Mouse (Mus musculus) cerebellum, adult 9-11 months (tissue): ENCODE measurements around the gene Vmn1r163.
"Not testable (repeated sequence)": the region's sequence is repeated elsewhere in the genome, so short reads cannot be mapped to it uniquely, and the experiment has no call there.

Experiments
- DNase-seq: peaks from one replicate; pipeline ENCODE4 v3.0.0; 2022

Vmn1r163 gene

DNA sequence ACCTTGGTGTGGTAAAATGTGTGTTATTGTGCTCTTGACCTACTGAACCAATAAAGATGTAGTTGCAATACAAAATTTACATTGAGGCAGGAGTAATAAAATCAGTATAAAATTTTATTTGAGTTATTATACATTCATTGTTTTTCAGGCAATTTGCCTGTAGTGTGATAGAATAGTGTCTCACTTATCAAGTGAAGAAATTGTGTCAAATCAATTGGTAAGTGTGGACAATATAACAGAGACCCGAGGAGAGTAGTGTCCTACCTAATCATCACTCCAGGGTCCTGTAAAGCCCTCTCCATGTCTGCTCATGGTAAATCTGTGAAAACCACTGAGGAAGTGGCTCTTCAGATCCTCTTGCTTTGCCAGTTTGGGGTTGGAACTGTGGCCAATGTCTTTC, at the start of gene Vmn1r163:
TSS of gene Vmn1r163 (plus strand) at position 301 of the 400 bp plus-strand sequence.
- not testable (repeated sequence) for DNase-seq

DNA sequence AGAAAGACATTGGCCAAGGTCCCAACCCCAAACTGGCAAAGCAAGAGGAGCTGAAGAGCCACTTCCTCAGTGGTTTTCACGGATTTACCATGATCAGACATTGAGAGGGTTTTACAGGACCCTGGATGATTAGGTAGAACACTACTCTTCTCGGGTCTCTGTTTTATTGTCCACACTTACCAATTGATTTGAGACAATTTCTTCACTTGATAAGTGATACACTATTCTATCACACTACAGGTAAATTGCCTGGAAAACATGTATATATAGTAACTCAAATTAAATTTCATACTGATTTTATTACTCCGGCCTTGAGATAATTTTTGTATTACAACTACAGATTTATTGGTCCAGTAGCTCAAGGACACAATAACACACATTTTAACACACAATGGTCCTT, 35.5 kb upstream of the Vmn1r163 start, which contains the start of gene Gm4216:
TSS of gene Gm4216 (minus strand) at position 101 of the 400 bp plus-strand sequence.
- DNase-seq, result not testable (repeated sequence)

DNA sequence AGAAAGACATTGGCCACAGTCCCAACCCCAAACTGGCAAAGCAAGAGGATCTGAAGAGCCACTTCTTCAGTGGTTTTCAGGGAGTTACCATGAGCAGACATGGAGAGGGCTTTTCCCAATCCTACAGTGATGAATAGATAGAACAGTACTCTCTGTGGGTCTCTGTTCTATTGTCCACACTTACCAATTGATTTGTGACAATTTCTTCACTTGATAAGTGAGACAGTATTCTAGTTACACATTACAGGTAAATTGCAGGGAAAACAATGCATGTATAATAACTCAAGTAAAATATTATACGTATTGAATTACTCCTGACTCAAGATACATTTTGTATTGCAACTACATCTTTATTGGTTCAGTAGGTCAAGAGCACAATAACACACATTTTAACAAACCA, 12.0 kb downstream of the Vmn1r163 start, which contains the start of gene Gm8720:
TSS of gene Gm8720 (minus strand) at position 101 of the 400 bp plus-strand sequence.
- not testable (repeated sequence) for DNase-seq
